Mouse (Mus musculus) kidney, postnatal 14 days (tissue): Measurements from ENCODE around the gene Papolb.

Experiments used
- DNase-seq: peaks from one replicate; pipeline ENCODE4 v3.0.0; 2022; ENCODE audit warnings: mixed read lengths

The Papolb gene

DNA sequence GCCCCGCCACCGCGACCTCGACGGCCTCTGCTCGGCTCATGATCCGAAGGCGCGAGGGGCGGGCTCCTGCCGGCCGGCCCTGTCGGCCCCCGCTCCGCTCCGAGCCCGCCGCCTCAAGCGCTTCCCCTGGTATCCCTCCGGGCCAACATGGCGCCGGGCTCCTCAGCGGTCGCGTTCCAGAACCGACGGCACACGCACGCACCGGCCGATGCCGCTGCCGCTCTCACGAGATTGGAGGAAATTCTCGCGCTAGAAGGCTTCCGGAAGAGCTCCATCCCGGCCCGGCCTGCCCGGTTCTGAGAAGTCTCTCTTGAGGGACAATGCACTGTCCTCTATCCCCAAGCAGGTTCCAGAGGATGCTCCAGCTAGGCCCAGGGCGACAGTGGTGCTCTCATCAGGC, at the start of gene Papolb:
Gene Papolb, minus strand, starts transcription at position 162 of the 400 bp plus-strand sequence.
- DNase-seq: no peak

DNA sequence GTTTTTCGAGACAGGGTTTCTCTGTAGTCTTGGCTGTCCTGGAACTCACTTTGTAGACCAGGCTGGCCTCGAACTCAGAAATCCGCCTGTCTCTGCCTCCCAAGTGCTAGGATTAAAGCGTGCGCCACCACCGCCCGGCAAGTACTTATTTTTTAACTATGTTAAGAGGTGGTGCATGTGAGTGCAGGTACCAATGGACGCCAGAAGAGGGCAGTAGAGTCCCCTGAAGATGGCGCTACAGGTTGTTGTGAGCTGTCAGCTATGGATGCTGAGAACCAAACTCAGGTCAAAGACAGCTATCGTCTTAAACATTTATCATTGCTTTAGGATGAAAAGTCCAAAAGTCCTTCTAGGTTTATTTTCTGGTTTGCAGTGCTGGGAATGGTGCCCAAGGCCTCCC, 48.3 kb upstream of the Papolb start:
- no peak for DNase-seq

GRCm38 (mm10) chr5:142576832-142577231, 47.0 kb upstream of the Papolb start:
- DNase-seq: peak; percentile 14

DNA sequence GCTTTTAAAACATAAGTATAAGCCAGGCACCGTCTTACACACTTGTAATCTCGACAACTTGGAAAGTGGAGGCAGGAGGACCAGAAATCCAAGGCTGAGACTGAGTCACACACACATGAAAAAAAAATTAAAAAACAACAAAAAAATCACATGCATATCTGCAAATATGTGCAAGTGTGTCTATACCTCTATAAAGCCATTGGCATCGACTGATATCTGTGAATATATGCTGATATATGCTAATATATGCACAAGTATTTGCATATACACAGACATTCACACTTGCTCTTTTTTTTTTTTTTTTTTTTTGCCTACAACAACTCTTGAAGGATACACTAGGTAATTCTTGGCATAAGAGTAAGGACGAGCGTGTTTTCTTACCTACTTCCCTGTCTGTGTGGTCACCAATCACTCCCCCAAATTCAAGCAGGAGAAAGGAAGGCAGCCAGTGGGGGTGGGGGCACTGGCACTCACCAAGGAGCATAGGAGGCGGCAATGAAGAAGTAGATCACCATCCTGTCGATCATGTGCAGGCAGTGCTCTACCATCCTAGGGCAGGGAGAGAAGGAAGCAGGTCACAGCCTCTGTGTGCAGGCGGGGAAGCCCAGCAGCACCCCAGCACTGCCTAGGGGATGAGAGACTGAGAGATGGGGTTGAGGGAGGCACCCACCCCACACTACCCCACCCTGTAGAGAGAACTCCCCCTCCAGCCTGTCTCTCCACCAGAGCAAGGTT, 44.6 kb upstream of the Papolb start:
- no peak for DNase-seq

- no peak for DNase-seq
Measured at GRCm38 (mm10) chr5:142564606-142565005, 34.7 kb upstream of the Papolb start.

DNA sequence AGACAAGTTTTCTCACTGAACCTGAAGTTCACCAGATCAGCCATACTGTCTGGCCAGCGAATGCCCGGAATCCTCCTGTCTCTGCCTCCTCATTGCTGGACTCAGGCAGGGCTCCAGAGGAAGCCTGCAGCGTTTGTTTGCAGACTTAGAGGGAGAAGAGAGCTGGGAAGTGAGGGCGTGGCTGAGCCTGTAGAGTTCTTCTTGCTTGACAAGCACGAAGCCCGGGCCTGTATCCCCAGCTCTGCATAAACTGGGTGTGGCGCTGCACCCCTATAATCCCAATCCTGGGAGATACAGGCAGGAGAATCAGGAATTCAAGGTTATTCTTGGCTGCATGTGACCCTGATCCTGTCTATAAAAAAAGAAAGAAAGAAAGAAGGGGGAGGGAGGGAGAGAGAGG, 30.4 kb upstream of the Papolb start:
- no peak for DNase-seq

GRCm38 (mm10) chr5:142557397-142558067, 27.7 kb upstream of the Papolb start:
- DNase-seq: peak; percentile 53

DNA sequence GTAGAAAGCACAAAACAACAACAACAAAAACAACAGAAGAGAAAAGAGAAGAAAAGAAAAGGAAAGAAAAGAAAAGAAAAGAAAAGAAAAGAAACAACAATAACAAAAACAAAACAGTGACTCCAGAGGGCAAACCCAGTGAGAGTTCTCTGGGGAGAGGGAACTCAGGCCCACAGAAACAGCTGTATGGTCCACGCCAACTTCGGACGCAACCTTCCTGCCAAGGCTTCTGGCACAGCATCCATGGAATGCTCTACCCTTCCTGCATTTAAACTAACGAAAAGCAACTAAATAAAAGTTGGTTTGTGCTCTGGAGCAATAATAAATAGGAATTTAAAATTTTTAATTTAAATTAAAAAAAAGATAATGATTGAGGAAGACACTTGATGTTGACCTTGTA, 26.8 kb upstream of the Papolb start:
- DNase-seq: no peak

DNA sequence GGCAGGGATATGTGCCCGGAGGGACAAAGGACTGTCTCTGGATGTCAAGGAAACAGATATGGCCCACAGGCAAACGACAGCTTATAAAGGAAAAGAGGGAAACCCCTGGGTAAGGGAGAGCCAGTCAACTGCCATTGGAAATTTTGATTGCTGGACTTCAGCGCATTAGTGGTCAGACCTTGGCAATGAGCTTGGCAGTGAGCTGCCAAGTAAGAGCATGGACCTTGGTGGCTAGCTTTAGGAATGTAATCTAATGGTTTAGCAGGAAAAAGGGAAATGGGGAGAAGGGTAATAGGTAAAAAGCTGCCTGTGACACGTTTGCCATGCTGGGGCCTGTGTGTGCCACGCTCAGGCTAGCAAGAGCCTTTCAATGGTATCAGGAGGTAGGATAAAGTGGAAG, 26.0 kb upstream of the Papolb start:
- no peak for DNase-seq

GRCm38 (mm10) chr5:142550706-142551652, 21.1 kb upstream of the Papolb start, which contains the start of gene Radil:
Gene Radil, minus strand, starts transcription at chr5:142551098.
- DNase-seq: peak; percentile 94

DNA sequence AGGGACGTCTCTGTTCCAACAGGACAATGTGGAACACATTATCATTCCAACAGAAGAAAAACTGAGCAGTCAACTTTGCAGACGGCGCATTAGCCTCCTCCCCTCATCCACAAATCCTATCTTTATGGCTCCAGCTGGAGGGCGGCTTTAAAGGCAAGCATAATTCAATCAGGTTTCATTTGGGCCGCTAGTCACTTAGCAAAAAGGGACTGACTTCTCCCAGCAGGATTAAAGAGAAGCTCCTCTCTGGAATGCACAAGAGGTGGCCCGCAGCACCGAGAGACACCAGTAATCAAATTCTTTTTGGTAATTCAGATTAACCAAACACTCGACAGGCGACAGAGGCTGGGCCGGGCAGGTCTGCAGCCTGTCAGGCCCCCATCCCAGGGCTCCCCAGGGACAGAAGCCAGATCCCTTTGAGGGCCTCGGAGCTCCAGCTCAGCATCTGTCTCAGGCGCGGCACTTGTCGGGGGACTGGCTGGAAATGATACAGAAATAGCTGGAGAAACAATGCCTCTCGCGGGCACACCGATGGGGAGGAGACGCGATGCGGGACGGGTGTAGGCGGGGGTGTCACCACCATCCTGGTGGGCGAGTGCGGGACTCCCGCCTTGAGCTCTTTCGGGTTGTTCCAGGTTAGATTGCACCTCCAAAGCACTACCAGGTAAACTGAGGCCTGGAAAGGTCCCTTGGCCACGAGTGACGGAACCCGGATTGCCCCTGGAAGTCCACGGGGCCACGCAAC, 20.3 kb upstream of the Papolb start:
- peak; percentile 46 for DNase-seq

GRCm38 (mm10) chr5:142549441-142549840, 19.6 kb upstream of the Papolb start:
- DNase-seq: no peak

DNA sequence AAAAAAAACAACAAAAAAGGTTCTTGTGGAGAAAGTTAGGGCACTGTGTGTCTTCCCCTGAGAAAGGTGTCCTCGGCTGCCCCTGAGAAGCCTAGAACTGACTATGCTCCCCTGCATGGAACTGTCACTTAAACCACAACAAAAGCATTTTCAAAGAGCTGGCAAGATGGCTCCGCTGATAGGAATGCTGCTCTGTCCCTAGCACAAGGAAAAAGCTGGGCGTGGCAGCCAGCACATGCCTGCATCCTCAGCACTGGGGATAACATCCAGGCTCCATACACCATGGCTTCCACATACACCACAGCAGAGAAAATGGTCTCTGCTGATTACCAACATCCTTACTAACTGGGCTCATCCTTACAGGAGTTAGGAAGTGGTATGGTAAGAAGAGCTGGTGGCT, 17.2 kb upstream of the Papolb start:
- DNase-seq: no peak

- DNase-seq: no peak
Measured at GRCm38 (mm10) chr5:142546344-142546743, 16.5 kb upstream of the Papolb start.

DNA sequence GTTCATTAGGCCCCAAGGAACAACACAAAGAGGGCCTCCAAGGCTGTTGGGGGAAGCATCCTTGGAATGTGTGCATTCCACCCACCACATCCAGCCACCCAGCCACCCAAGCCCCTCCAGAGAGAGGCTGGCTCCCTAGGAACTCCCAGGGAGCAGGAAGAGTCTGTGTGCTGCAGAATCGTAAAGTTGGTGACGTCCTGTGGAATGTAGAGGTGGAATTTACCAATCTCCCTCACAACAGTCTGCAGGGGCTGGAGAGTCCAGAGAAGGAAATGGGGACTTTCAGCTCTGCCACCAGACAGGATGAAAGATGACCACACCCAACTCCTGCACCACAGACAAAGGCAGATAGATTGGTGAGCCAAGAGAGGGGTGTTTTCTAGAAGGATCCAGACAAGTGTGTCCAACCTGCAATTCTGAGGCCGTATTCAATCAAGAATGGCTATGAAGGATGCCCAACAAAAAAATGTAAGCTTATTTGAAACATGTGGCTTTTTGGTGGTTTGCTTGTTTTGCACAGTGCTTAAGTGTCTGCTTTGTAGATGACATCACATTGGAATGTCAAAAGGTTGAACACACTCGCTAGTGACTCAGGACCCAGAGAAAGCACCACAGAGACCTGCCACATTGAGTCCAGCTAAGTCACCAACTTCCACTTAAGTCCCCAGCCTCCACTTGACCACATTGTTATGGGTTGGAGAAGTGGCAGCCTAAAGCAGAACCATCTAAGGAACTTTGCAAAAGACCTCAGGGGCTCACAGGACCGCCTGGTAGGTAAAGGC, 15.3 kb upstream of the Papolb start:
- DNase-seq: no peak

GRCm38 (mm10) chr5:142537286-142537685, 7.4 kb upstream of the Papolb start:
- peak; percentile 24 for DNase-seq

GRCm38 (mm10) chr5:142535388-142535787, 5.5 kb upstream of the Papolb start:
- DNase-seq: no peak

- no peak for DNase-seq
Measured at GRCm38 (mm10) chr5:142524711-142525464, 5.0 kb downstream of the Papolb start.

DNA sequence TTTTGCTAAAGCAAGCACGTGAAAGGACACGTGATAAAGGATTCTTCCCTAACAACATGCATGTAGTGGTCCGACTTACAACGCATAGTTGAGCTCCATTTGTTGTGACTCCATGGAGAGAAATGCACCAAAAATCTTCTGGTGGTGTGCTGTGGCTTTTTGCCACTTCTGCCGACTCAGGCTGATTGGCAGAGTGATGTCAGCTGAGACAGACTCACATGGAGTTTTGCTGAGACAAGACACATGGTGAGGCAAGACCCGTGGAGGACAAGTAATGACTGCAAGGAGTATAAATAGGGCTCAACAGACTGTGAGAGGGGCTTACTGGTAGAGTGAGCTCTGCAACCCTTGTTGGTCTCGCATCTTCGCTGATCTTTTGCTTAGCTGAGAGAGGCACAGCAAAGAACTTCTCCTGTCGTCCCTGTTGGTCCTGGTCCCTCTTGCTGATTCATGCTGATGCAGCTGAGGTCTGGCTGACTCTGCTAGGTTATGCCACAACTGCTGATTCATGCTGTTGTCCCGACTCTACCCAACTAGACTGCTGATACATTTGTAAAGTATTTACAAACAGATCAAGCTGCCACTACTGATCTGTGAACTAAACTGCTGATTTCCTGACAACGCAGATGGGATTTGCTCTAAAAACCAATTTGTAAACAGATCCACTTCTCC, 8.5 kb downstream of the Papolb start:
- DNase-seq: no peak

GRCm38 (mm10) chr5:142520360-142520759, 9.5 kb downstream of the Papolb start:
- no peak for DNase-seq
